Mouse (Mus musculus) forebrain, embryonic 16.5 days (tissue): ENCODE data around the gene Btbd10. TPM values are rescaled to one million over a fixed set of nuclear protein-coding genes. Genes with fewer than 3 reads are reported as not detected.
A peak's percentile ranks its signal among the peaks of the same experiment; 100 is the strongest.

Experiments used
- ATAC-seq: fragments of 200-750 bp; cut with Nextera tagmentation; 2 replicates; pipeline ENCODE4 v1.8.0; 2017; ENCODE audit warnings: mild to moderate bottlenecking, moderate library complexity
- H3K27ac ChIP-seq: fragments of 300-500 bp; sonication (generic); 2 replicates; pipeline ENCODE4 v1.5.1; 2014; ENCODE audit warnings: low read length, control low read depth
- H3K27me3 ChIP-seq: fragments of 300-500 bp; sonication (generic); replicated peaks from 2 replicates; pipeline ENCODE4 v1.6.1; 2014; ENCODE audit warnings: low read length; ENCODE audit not compliant: control insufficient read depth, insufficient read depth
- H3K36me3 ChIP-seq: fragments of 300-500 bp; sonication (generic); 2 replicates; pipeline ENCODE4 v1.6.1; 2014; ENCODE audit not compliant: control insufficient read depth, insufficient read depth
- H3K4me1 ChIP-seq: fragments of 300-500 bp; sonication (generic); replicated peaks from 2 replicates; pipeline ENCODE4 v1.6.1; 2014; ENCODE audit warnings: low read length; ENCODE audit not compliant: control insufficient read depth, insufficient read depth
- H3K4me2 ChIP-seq: fragments of 300-500 bp; sonication (generic); 2 replicates; pipeline ENCODE4 v1.6.1; 2014; ENCODE audit warnings: mild to moderate bottlenecking, low read length, control low read depth
- H3K4me3 ChIP-seq: fragments of 300-500 bp; sonication (generic); replicated peaks from 2 replicates; pipeline ENCODE4 v1.5.1; 2014; ENCODE audit warnings: mild to moderate bottlenecking, low read length, control low read depth
- H3K9ac ChIP-seq: fragments of 300-500 bp; sonication (generic); replicated peaks from 2 replicates; pipeline ENCODE4 v1.6.1; 2014; ENCODE audit warnings: low read depth, low read length, control low read depth
- H3K9me3 ChIP-seq: fragments of 300-500 bp; sonication (generic); 2 replicates; pipeline ENCODE4 v1.6.1; 2016; ENCODE audit warnings: low read length; ENCODE audit not compliant: control insufficient read depth
- WGBS: fragments of 180-500 bp; shearing (Covaris S2); extraction: QIAGEN DNeasy Blood & Tissue Kit; methylation state at CpG from one replicate; pipeline ENCODE4 v1.1.7; 2014; 5-methylcytosine and 5-hydroxymethylcytosine counted together
- polyA plus RNA-seq: library from polyadenylated mRNA; unstranded; fragments of >200 nt; fragmentation: Nextera tagmentation; extraction: Ambion mirVana; gene quantifications from 2 replicates; pipeline ENCODE4 v1.2.1, GENCODE M21; 2015

Btbd10 gene
- polyA plus RNA-seq, 1 experiment from 2014 or later = 80.9 TPM

GRCm38 (mm10) chr7:113372682-113373081 is 3.5 kb upstream of the Btbd10 start:
- Histone ChIP-seq H3K27me3 (no peaks in the 10 kb centered on the region), H3K9me3 (no peaks in the 10 kb centered on the region), H3K36me3 (no peaks in the 10 kb centered on the region), H3K27ac (no peak overlapping the region), H3K4me2 (no peak overlapping the region), H3K4me1 (peaks cover 10% of the 10 kb centered on the region), H3K9ac (no peak overlapping the region), H3K4me3 (no peak overlapping the region)
- no peak for ATAC-seq
- 84% methylated on average over 1 of the region's 1 CpGs for WGBS

DNA sequence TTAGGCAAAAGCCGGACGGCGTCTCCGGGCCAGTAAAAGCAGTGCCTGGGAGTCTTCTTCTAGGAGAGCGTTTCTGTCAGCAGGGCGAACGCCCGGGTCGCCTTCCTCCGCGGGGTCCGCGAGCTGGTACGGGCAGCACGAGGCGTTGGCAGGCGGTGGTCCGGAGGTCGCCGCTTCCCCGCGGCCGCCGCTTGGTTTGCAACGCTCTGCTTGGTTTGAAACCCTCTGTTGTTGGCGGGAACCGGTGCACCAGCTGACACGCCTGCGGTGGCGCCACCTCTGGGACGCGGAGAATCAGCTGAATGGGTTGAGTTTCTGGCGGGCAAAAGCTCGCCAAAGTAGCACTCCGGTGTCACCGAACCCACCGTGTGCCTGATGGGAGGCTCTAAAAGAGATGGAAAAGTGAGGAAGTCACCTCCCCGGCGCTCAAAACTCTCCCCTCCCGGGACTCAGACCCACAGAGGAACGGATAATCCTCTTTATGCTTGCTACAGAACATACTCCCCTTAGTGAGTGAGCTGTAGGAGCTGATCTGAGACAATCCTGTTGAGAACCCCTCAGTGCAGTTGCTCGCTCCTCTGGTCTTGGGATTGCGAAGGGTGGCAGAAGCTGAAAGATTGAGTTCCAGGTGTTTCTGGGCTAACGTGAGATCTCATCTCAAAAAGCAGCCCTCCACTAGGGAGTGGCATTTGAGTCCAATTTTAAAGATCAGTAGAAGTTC is 588 bp upstream of the Btbd10 start:
- Histone ChIP-seq H3K9me3 (no peaks in the 10 kb centered on the region), H3K36me3 (no peaks in the 10 kb centered on the region), H3K27me3 (no peaks in the 10 kb centered on the region), H3K4me1 (peaks cover 13% of the 10 kb centered on the region), H3K9ac (peak overlapping the region; percentile 96), H3K27ac (peak overlapping the region; percentile 92), H3K4me3 (peak overlapping the region; percentile 97), H3K4me2 (peak overlapping the region; percentile 77)
- WGBS = under 1% methylated on average over 44 of the region's 44 CpGs
- ATAC-seq = peak; percentile 75

DNA sequence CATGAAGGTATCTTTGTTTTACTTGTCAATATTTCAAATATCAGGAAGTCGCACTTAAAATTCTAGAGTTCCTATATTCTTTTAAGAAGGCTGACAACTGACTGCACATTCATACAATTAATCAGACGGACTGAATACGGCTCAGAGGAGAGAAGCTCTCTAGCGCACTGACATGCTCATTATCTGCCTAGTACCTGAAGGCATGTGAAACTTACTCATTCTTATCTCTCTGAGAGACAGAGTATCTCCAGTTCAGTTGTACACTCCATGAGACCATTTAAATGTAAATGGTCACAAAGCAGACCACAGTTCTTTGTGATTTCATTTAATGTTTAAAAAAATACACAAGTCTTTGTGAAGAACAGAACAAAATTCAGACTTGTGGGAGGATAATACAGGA is 1.8 kb downstream of the Btbd10 start:
- H3K9me3 ChIP-seq = no peaks in the 10 kb centered on the region
- no peak overlapping the region for H3K9ac ChIP-seq
- H3K27ac ChIP-seq = no peak overlapping the region
- ATAC-seq = no peak
- no peak overlapping the region for H3K4me3 ChIP-seq
- no peaks in the 10 kb centered on the region for H3K27me3 ChIP-seq
- no peaks in the 10 kb centered on the region for H3K36me3 ChIP-seq
- no peak overlapping the region for H3K4me2 ChIP-seq
- H3K4me1 ChIP-seq = peaks cover 13% of the 10 kb centered on the region
- 62% methylated on average over 4 of the region's 4 CpGs for WGBS

- Histone ChIP-seq H3K9me3 (no peaks in the 10 kb centered on the region), H3K27me3 (no peaks in the 10 kb centered on the region), H3K27ac (no peak overlapping the region), H3K36me3 (no peaks in the 10 kb centered on the region), H3K4me3 (no peak overlapping the region), H3K9ac (no peak overlapping the region), H3K4me1 (peaks cover 7% of the 10 kb centered on the region), H3K4me2 (no peak overlapping the region)
- WGBS = 95% methylated on average over 1 of the region's 1 CpGs
- ATAC-seq = no peak
Observed at GRCm38 (mm10) chr7:113349089-113349488, 20.1 kb downstream of the Btbd10 start.

DNA sequence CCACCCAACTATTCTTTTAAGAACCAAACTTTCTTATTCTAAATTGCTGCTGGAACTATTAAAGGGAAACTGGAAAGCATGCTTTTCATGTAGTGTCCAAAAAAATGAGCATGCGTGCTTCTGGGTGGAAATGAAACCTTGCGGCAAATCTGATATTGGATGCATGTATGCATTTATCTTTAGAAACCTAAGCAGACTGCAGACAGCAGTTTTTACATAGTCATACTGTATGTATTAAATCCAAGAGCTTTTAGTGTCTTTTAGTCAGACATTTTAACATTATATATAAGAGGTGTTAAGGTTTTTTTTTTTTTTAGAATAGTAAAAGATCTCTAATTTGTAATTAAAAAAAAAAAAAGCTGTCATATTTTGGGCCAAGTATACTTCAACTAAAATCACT is 21.5 kb downstream of the Btbd10 start:
- no peaks in the 10 kb centered on the region for H3K36me3 ChIP-seq
- H3K4me2 ChIP-seq = peak overlapping the region; percentile 48
- H3K9ac ChIP-seq = no peak overlapping the region
- H3K4me3 ChIP-seq = 0 out of 2 replicates have a peak overlapping the region, but pooled peaks have one; percentile 11
- ATAC-seq = peak; percentile 72
- H3K27ac ChIP-seq = peak overlapping the region; percentile 76
- peaks cover 7% of the 10 kb centered on the region for H3K4me1 ChIP-seq
- H3K9me3 ChIP-seq = no peaks in the 10 kb centered on the region
- WGBS = 64% methylated on average over 2 of the region's 2 CpGs
- H3K27me3 ChIP-seq = no peaks in the 10 kb centered on the region

DNA sequence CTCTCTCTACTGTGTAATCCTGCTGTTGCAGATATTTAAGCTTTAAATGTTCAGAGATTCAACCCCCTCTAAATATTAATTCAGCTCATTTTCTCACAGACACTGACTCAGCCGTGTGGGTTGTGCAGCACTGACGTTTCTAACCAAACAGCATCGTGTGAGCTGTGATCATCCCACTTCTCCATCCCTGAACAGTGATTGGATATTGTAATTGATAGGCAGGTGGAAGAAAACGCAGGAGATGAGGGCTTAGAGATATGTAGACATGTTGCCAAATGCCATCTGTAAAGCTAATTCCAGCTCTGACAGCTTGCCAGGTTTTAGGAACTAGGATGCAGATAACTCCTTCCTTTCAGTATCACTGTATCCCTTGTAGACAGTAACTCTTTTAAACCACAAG is 21.9 kb downstream of the Btbd10 start:
- H3K27ac ChIP-seq = peak overlapping the region; percentile 77
- H3K4me3 ChIP-seq = peak overlapping the region; percentile 29
- peak overlapping the region; percentile 48 for H3K4me2 ChIP-seq
- no peak overlapping the region for H3K9ac ChIP-seq
- H3K36me3 ChIP-seq = no peaks in the 10 kb centered on the region
- H3K27me3 ChIP-seq = no peaks in the 10 kb centered on the region
- no peaks in the 10 kb centered on the region for H3K9me3 ChIP-seq
- WGBS = 23% methylated on average over 4 of the region's 4 CpGs
- ATAC-seq = peak; percentile 100
- peaks cover 7% of the 10 kb centered on the region for H3K4me1 ChIP-seq

DNA sequence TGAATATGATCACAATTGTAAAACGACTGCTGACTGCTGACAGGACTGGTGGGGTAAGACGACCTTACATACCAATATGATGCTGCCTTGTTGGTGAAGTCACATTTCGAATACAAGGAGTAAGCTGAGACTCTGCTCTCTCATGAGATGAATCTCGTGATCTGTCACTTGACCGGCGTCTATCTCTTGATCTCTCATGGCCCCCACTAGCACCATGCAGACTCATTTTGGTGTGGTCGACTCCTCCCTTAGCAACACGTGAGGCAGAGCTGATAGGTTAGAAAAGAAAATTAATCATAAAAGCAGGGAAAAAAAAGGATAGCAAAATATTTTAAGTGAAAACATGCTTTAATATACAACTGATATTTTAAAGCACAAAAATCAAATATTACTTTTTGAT is 33.9 kb downstream of the Btbd10 start:
- no peak for ATAC-seq
- H3K27ac ChIP-seq = no peak overlapping the region
- no peaks in the 10 kb centered on the region for H3K27me3 ChIP-seq
- H3K4me3 ChIP-seq = no peak overlapping the region
- no peak overlapping the region for H3K4me2 ChIP-seq
- H3K9me3 ChIP-seq = no peaks in the 10 kb centered on the region
- no peaks in the 10 kb centered on the region; the same call in 1 of the 2 replicates for H3K36me3 ChIP-seq
- H3K4me1 ChIP-seq = no peaks in the 10 kb centered on the region
- no peak overlapping the region for H3K9ac ChIP-seq
- WGBS = 87% methylated on average over 8 of the region's 8 CpGs

GRCm38 (mm10) chr7:113334036-113334435 is 35.2 kb downstream of the Btbd10 start:
- Histone ChIP-seq H3K27me3 (no peaks in the 10 kb centered on the region), H3K36me3 (no peaks in the 10 kb centered on the region; the same call in 1 of the 2 replicates), H3K4me1 (no peaks in the 10 kb centered on the region), H3K27ac (no peak overlapping the region), H3K9ac (no peak overlapping the region), H3K4me3 (no peak overlapping the region), H3K4me2 (no peak overlapping the region), H3K9me3 (no peaks in the 10 kb centered on the region)
- no peak for ATAC-seq

DNA sequence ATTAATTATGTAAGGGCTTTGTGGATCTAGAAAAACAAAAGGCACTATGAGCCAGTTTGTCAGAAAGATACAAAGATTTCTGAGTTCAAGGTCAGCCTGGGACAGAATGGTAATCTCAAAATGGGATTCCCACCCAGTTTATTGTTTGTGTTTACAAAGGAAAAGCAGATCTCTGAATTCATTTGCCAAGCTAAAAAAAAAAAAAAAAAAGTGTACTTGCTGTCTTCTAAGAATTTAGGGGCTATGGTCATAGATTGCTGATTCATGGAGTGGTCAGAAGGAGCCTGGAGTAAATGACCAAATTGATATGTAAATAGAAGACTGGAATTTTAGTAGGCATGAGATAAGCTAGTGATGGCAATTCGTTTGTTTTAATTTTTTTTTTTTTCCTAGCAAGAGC is 49.1 kb downstream of the Btbd10 start:
- H3K4me1 ChIP-seq = no peaks in the 10 kb centered on the region
- no peak overlapping the region for H3K4me3 ChIP-seq
- no peak overlapping the region for H3K4me2 ChIP-seq
- peaks cover 12% of the 10 kb centered on the region for H3K36me3 ChIP-seq
- WGBS = 79% methylated on average over 1 of the region's 1 CpGs
- no peak overlapping the region for H3K9ac ChIP-seq
- ATAC-seq = no peak
- H3K9me3 ChIP-seq = no peaks in the 10 kb centered on the region
- no peaks in the 10 kb centered on the region for H3K27me3 ChIP-seq
- no peak overlapping the region for H3K27ac ChIP-seq

- ATAC-seq = peak; percentile 68
- Histone ChIP-seq H3K27ac (no peak overlapping the region), H3K4me1 (no peaks in the 10 kb centered on the region), H3K4me2 (no peak overlapping the region), H3K9me3 (no peaks in the 10 kb centered on the region), H3K27me3 (no peaks in the 10 kb centered on the region), H3K36me3 (peaks cover 4% of the 10 kb centered on the region; the same call in 1 of the 2 replicates), H3K9ac (no peak overlapping the region), H3K4me3 (no peak overlapping the region)
- 13% methylated on average over 2 of the region's 2 CpGs for WGBS
Observed at GRCm38 (mm10) chr7:113311784-113312183, 57.4 kb downstream of the Btbd10 start.
